Mouse (Mus musculus): ENCODE results near the gene Gm20503. TPM values are rescaled to one million over a fixed set of nuclear protein-coding genes. Genes with fewer than 3 reads are reported as not detected.

The Gm20503 gene
- polyA plus RNA-seq, 1 experiment from 2014 or later = 10.8 TPM

- Histone ChIP-seq H3K9me3 (ENCODE audit: control insufficient read depth, low read length) (no peaks in the 10 kb centered on the region), H3K36me3 (ENCODE audit: control insufficient read depth, insufficient read depth, low read length) (0 out of 2 replicates have a peak, but pooled peaks cover 6% of the 10 kb centered on the region), H3K4me3 (ENCODE audit: low read depth, low read length) (no peak overlapping the region), H3K4me1 (replicated peaks; ENCODE audit: control insufficient read depth, insufficient read depth, low read length) (no peaks in the 10 kb centered on the region), H3K27ac (ENCODE audit: low read depth) (no peak overlapping the region), H3K9ac (ENCODE audit: low read length) (no peak overlapping the region), H3K4me2 (ENCODE audit: low read length) (no peak overlapping the region), H3K27me3 (replicated peaks; ENCODE audit: control insufficient read depth, insufficient read depth, low read length) (no peaks in the 10 kb centered on the region)
- no peak for ATAC-seq (replicated peaks; ENCODE audit: low FRiP score, low TSS enrichment, low read depth)
- WGBS = 85% methylated on average over 11 of the region's 11 CpGs
- DNase-seq (ENCODE audit: low spot score) = no peak
These were observed 37.6 kb downstream of the Gm20503 start for GRCm38 (mm10) chr4:59040397-59041287.

DNA sequence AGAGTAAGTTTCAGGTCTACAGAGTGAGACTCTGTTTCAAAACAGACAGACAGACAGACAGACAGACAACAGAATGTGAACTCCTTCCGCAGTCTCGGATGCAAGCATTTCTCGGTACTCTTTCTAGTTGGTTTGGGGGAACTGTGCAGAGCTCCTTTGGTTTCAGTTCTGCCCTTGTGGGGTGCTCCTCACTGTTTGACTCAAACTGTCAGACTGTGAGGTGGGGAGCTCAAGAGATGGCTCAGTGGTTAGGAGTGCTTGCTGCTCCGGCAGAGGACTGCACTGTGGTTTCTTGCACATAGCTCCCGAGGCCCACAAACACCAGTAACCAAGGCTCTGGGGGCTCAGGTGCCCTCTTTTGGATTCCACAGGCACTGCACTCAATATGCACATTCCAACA is 40.1 kb downstream of the Gm20503 start:
- Histone ChIP-seq H3K36me3 (ENCODE audit: control insufficient read depth, insufficient read depth, low read length) (0 out of 2 replicates have a peak, but pooled peaks cover 6% of the 10 kb centered on the region), H3K4me3 (ENCODE audit: low read depth, low read length) (no peak overlapping the region), H3K9me3 (ENCODE audit: control insufficient read depth, low read length) (no peaks in the 10 kb centered on the region), H3K9ac (ENCODE audit: low read length) (no peak overlapping the region), H3K4me1 (replicated peaks; ENCODE audit: control insufficient read depth, insufficient read depth, low read length) (no peaks in the 10 kb centered on the region), H3K27ac (ENCODE audit: low read depth) (no peak overlapping the region), H3K4me2 (ENCODE audit: low read length) (no peak overlapping the region), H3K27me3 (replicated peaks; ENCODE audit: control insufficient read depth, insufficient read depth, low read length) (no peaks in the 10 kb centered on the region)
- DNase-seq (ENCODE audit: low spot score) (no peak), ATAC-seq (replicated peaks; ENCODE audit: low FRiP score, low TSS enrichment, low read depth) (no peak)
- 91% methylated on average over 5 of the region's 5 CpGs for WGBS

DNA sequence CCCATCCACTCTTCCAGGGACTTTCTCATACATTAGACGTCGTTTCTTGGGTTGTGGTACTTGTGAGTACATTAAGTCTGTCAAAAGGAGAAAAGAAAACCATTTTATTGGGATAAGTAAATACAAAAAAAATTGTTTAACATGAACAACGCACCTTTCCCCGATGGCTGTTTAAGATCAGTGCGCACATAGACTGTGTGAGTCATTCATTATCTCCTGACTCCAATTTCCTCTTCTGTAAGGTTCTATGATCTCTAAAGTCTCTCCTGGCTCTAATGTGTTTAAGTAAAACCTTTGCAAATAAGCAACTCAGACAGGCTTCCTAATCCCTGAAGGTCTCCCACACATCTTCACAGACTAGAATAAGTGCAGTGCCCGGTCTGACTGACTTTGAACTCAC is 40.9 kb downstream of the Gm20503 start:
- H3K4me3 ChIP-seq (ENCODE audit: low read depth, low read length) = no peak overlapping the region
- no peak for ATAC-seq (replicated peaks; ENCODE audit: low FRiP score, low TSS enrichment, low read depth)
- no peak overlapping the region for H3K27ac ChIP-seq (ENCODE audit: low read depth)
- H3K9ac ChIP-seq (ENCODE audit: low read length) = no peak overlapping the region
- no peaks in the 10 kb centered on the region for H3K27me3 ChIP-seq (replicated peaks; ENCODE audit: control insufficient read depth, insufficient read depth, low read length)
- no peaks in the 10 kb centered on the region for H3K9me3 ChIP-seq (ENCODE audit: control insufficient read depth, low read length)
- H3K36me3 ChIP-seq (ENCODE audit: control insufficient read depth, insufficient read depth, low read length) = 0 out of 2 replicates have a peak, but pooled peaks cover 6% of the 10 kb centered on the region
- no peaks in the 10 kb centered on the region for H3K4me1 ChIP-seq (replicated peaks; ENCODE audit: control insufficient read depth, insufficient read depth, low read length)
- WGBS = 66% methylated on average over 6 of the region's 6 CpGs
- DNase-seq (ENCODE audit: low spot score) = no peak
- H3K4me2 ChIP-seq (ENCODE audit: low read length) = no peak overlapping the region

DNA sequence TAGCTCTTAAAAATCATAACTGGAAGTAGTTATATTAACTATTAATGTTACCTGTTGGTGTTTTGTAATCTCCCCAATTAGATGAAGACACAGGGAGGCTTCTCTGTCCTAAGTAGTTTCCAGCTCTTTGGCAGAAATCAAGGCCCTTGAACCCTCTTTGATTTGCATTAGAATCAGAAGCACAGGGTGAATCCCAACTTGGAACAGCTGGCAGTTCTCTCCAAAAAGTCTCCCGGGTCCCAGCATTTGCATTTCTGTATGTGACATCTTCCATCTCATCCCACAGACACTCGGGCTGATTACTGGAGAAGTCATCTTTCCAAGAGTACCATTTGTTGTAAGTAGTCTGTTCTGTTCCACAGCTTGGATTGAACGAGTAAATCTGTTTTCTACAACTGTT is 44.2 kb downstream of the Gm20503 start:
- Histone ChIP-seq H3K4me1 (replicated peaks; ENCODE audit: control insufficient read depth, insufficient read depth, low read length) (no peaks in the 10 kb centered on the region), H3K27me3 (replicated peaks; ENCODE audit: control insufficient read depth, insufficient read depth, low read length) (no peaks in the 10 kb centered on the region), H3K36me3 (ENCODE audit: control insufficient read depth, insufficient read depth, low read length) (no peaks in the 10 kb centered on the region), H3K4me2 (ENCODE audit: low read length) (no peak overlapping the region), H3K9me3 (ENCODE audit: control insufficient read depth, low read length) (no peaks in the 10 kb centered on the region), H3K4me3 (ENCODE audit: low read depth, low read length) (no peak overlapping the region), H3K27ac (ENCODE audit: low read depth) (no peak overlapping the region), H3K9ac (ENCODE audit: low read length) (no peak overlapping the region)
- ATAC-seq (replicated peaks; ENCODE audit: low FRiP score, low TSS enrichment, low read depth) (no peak), DNase-seq (ENCODE audit: low spot score) (no peak)
- 39% methylated on average over 3 of the region's 3 CpGs for WGBS

- Histone ChIP-seq H3K9me3 (ENCODE audit: control insufficient read depth, low read length) (no peaks in the 10 kb centered on the region), H3K9ac (ENCODE audit: low read length) (no peak overlapping the region)
- ATAC-seq (replicated peaks; ENCODE audit: low FRiP score, low TSS enrichment, low read depth) = no peak
These were observed 48.1 kb downstream of the Gm20503 start for GRCm38 (mm10) chr4:59051081-59051480.

DNA sequence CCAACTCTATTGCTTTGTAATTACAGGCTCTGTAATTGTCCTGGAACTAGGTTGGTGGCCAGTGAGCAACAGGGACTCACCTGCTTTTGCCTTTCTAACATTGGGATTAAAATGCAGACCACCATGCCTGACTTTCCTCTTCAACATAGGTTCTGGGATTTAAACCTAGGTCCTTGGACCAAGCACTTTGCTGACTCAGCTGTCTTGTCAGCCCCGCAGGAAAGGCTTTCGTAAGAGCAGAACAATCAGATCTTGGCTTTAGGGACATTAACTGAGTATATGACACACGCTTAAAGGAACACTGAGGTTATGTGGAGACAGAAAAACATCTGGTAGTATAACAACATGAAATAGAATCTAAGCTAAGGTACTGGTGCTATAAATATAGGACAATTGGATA is 54.9 kb downstream of the Gm20503 start:
- no peak for DNase-seq (ENCODE audit: low spot score)
- 86% methylated on average over 3 of the region's 3 CpGs for WGBS
- no peak for ATAC-seq (replicated peaks; ENCODE audit: low FRiP score, low TSS enrichment, low read depth)
- Histone ChIP-seq H3K27me3 (replicated peaks; ENCODE audit: control insufficient read depth, insufficient read depth, low read length) (no peaks in the 10 kb centered on the region), H3K4me1 (replicated peaks; ENCODE audit: control insufficient read depth, insufficient read depth, low read length) (no peaks in the 10 kb centered on the region; the same call in 1 of the 2 replicates), H3K36me3 (ENCODE audit: control insufficient read depth, insufficient read depth, low read length) (no peaks in the 10 kb centered on the region), H3K27ac (ENCODE audit: low read depth) (no peak overlapping the region), H3K9ac (ENCODE audit: low read length) (no peak overlapping the region), H3K4me2 (ENCODE audit: low read length) (no peak overlapping the region), H3K4me3 (ENCODE audit: low read depth, low read length) (no peak overlapping the region), H3K9me3 (ENCODE audit: control insufficient read depth, low read length) (no peaks in the 10 kb centered on the region)

More at GRCm38 (mm10) chr4:59051081-59051480, 48.1 kb downstream of the Gm20503 start:
- 97% methylated on average over 1 of the region's 1 CpGs for WGBS
- Histone ChIP-seq H3K36me3 (ENCODE audit: control insufficient read depth, insufficient read depth, low read length) (no peaks in the 10 kb centered on the region), H3K4me3 (ENCODE audit: low read depth, low read length) (no peak overlapping the region), H3K27ac (ENCODE audit: low read depth) (no peak overlapping the region), H3K4me2 (ENCODE audit: low read length) (no peak overlapping the region), H3K4me1 (replicated peaks; ENCODE audit: control insufficient read depth, insufficient read depth, low read length) (no peaks in the 10 kb centered on the region; the same call in 1 of the 2 replicates), H3K27me3 (replicated peaks; ENCODE audit: control insufficient read depth, insufficient read depth, low read length) (no peaks in the 10 kb centered on the region)
- DNase-seq (ENCODE audit: low spot score) = no peak

DNA sequence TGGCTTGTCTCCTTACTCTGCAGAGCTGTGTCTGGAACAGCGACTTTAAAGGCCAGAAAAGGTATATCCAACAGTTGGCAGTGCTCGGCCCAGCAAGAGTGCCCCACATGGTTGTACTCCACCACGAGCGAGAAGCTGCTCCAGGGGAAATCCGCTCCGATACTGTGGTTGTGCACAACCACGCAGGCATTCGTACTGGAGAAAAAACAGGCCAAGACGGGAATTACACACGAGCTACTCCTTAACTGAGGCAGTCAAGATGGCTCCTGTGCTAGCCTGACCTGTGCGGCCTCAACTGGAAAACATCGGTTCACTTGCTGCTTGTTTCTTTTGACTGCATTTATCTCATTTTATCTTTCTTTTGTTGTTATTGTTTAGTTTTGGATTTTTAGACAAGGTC is 59.5 kb downstream of the Gm20503 start:
- no peaks in the 10 kb centered on the region for H3K4me1 ChIP-seq (replicated peaks; ENCODE audit: control insufficient read depth, insufficient read depth, low read length)
- ATAC-seq (replicated peaks; ENCODE audit: low FRiP score, low TSS enrichment, low read depth) (no peak), DNase-seq (ENCODE audit: low spot score) (no peak)
- no peak overlapping the region for H3K9ac ChIP-seq (ENCODE audit: low read length)
- H3K4me3 ChIP-seq (ENCODE audit: low read depth, low read length) = no peak overlapping the region
- no peaks in the 10 kb centered on the region for H3K27me3 ChIP-seq (replicated peaks; ENCODE audit: control insufficient read depth, insufficient read depth, low read length)
- H3K4me2 ChIP-seq (ENCODE audit: low read length) = no peak overlapping the region
- H3K27ac ChIP-seq (ENCODE audit: low read depth) = no peak overlapping the region
- no peaks in the 10 kb centered on the region for H3K36me3 ChIP-seq (ENCODE audit: control insufficient read depth, insufficient read depth, low read length)
- WGBS = 70% methylated on average over 12 of the region's 12 CpGs
- H3K9me3 ChIP-seq (ENCODE audit: control insufficient read depth, low read length) = no peaks in the 10 kb centered on the region

DNA sequence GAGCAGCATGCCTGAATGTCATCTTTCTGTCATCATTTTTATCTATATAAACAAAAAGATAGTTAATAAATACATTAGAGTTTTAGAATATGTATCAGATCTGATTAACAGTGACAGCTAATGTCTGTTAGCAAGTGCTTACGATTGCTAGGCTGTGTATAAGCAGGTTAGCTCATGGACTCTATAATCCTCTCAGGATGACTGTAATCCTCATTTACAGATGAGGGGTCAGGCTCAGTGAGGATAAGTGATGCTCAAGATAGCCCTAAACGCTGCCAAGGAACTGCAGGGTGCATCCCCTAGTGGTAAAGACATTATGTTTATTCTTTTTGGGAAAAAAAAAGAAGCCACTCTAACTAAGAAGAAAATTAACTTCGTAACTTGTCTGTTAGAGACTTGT is 66.3 kb downstream of the Gm20503 start:
- DNase-seq (ENCODE audit: low spot score) = no peak
- H3K36me3 ChIP-seq (ENCODE audit: control insufficient read depth, insufficient read depth, low read length) = no peaks in the 10 kb centered on the region
- no peak overlapping the region for H3K4me3 ChIP-seq (ENCODE audit: low read depth, low read length)
- no peak overlapping the region for H3K9ac ChIP-seq (ENCODE audit: low read length)
- H3K4me1 ChIP-seq (replicated peaks; ENCODE audit: control insufficient read depth, insufficient read depth, low read length) = no peaks in the 10 kb centered on the region
- H3K27me3 ChIP-seq (replicated peaks; ENCODE audit: control insufficient read depth, insufficient read depth, low read length) = no peaks in the 10 kb centered on the region
- no peak overlapping the region for H3K4me2 ChIP-seq (ENCODE audit: low read length)
- H3K27ac ChIP-seq (ENCODE audit: low read depth) = no peak overlapping the region
- no peak for ATAC-seq (replicated peaks; ENCODE audit: low FRiP score, low TSS enrichment, low read depth)
- no peaks in the 10 kb centered on the region for H3K9me3 ChIP-seq (ENCODE audit: control insufficient read depth, low read length)
- 49% methylated on average over 3 of the region's 3 CpGs for WGBS

DNA sequence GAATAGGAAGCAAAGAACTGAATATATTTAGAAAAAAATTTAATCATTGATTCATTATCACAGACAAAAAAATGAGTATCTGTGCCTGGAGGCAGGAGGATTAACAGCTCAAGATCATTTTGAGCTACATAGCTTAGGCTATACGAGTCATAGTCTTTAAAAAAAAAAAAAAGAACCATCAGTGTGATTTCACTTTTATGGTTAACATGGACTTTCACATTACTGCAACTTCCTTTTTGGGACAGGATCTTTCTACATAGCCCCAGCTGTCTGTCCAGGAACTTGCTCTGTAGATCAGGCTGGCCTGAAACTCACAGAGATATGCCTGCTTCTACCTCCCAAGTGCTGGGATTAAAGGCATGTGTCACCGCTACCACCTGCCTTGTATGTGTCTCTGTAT is 80.4 kb downstream of the Gm20503 start:
- Histone ChIP-seq H3K27me3 (replicated peaks; ENCODE audit: control insufficient read depth, insufficient read depth, low read length) (no peaks in the 10 kb centered on the region), H3K9ac (ENCODE audit: low read length) (no peak overlapping the region), H3K4me1 (replicated peaks; ENCODE audit: control insufficient read depth, insufficient read depth, low read length) (no peaks in the 10 kb centered on the region), H3K36me3 (ENCODE audit: control insufficient read depth, insufficient read depth, low read length) (no peaks in the 10 kb centered on the region), H3K27ac (ENCODE audit: low read depth) (no peak overlapping the region), H3K9me3 (ENCODE audit: control insufficient read depth, low read length) (no peaks in the 10 kb centered on the region), H3K4me2 (ENCODE audit: low read length) (no peak overlapping the region), H3K4me3 (ENCODE audit: low read depth, low read length) (no peak overlapping the region)
- ATAC-seq (replicated peaks; ENCODE audit: low FRiP score, low TSS enrichment, low read depth) = no peak
- DNase-seq (ENCODE audit: low spot score) = no peak
- 70% methylated on average over 2 of the region's 2 CpGs for WGBS
